Mouse (Mus musculus): ENCODE measurements around the gene Cdk18.
"Not testable (repeated sequence)": the region's sequence is repeated elsewhere in the genome, so short reads cannot be mapped to it uniquely, and the experiment has no call there.

The Cdk18 gene

DNA sequence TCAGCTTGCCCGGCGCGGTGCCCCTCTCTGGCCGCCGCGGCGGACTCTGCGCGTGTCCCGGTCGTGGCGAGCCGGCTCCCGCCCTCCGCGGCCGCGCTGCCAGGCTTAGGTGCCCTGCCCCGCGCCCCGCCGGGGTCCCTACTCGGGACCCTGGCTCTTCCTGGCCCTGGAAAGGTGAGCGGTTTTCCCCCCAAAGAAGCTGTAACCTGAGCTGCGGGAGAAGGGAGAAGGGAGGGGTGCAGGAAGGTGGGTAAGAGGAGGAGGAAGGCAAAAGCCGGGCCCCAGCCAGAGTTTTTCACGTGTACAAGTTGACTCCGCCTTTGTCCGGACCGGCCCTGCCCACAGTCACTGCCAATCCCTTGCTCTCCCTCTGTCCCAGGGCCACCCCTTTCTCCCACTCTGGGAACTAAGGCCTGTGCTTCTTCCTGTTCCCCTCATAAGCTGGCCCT, at the start of gene Cdk18:
Cdk18 (minus strand) TSS at position 269 of the 449 bp plus-strand sequence.
- in situ Hi-C loops (cut with MboI), result no loop called here

DNA sequence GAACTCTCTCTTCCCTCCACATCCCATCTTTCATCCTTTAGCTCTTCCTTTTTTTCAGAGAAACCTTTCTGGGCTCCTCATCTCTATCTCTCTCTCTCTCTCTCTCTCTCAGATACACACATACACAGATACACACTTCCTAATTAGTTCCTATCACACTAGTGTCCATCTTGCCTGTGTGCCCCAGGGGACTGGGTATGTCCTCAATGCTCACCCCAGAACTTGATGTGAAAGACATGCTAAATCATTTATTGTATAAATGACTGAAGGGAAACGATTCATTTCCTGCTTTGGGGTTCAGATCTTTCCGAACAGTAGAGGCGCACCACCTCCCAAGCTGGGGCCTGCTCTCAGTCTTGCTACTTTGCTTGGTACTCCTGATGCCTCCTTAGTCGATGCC, 49.7 kb upstream of the Cdk18 start:
- in situ Hi-C loops (cut with MboI), result no loop called here

DNA sequence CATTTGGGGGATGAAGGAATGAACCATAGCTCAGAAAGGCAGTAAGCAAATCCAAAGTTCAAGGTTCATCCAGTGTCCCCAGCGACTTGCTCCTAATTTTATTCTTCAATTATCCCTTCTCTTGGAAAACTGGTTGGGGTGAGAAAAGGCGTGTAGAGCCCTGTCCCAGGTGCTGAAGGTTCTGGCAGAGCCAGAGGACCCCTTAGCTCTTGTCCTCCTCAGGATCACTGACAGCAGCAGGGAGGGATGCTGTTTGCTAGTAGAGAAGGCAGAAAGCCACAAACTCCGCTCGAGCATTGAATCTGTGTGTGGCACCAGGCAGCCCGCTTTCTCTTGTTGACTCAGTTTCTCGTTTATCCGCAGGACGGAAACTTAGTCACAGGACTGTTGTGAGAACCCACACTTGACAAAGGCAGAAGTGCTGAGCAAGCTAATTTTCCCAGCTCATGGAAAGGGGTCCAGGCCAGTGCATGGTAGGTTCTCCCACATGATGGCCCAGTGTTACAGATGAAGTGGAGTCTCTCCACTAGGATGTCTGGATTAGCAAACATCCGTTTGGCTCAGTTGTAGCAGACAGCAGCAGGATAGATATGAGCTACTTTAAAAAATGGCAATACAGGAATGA, 49.1 kb upstream of the Cdk18 start:
- in situ Hi-C loops (cut with MboI), result no loop called here

DNA sequence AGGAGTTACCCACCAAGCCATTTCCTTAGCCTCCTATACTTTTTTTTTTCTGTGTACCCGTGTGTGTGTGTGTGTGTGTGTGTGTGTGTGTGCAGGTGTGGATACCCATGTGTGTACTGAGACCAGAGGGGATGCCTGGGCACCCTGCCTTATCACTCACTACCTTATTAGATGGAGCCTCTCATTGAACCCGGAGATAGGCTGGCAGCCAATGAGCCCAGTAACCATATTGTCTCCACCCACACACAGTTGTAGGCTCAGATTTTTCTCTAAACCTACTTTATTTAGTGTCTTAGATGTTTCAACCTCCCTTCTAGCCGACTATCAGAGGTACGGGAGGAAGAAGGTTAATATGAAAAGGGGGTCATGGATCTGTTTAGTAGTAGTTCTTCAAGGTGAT, 46.8 kb upstream of the Cdk18 start:
- in situ Hi-C loops (cut with MboI), result no loop called here

DNA sequence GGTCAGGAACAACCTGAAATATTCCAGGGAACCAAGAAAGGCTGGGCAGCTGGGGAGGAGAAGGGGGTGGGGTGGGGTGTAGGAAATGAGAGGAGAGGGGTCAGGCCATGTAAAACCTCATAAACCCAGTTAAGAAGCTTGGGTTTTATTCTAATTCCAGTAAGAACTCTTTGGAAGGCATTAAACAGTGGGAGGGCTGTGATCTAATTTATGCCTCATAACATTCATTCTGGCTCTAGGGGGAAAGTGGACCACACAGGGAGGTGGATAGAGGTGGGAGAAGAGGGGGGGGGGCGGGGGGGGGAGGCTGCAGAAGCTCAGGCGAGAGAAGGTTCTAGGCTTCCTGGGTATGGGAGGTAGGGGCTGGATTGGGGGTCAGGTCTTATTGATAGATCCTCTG, 32.1 kb upstream of the Cdk18 start:
- in situ Hi-C loops (cut with MboI), result no loop called here

DNA sequence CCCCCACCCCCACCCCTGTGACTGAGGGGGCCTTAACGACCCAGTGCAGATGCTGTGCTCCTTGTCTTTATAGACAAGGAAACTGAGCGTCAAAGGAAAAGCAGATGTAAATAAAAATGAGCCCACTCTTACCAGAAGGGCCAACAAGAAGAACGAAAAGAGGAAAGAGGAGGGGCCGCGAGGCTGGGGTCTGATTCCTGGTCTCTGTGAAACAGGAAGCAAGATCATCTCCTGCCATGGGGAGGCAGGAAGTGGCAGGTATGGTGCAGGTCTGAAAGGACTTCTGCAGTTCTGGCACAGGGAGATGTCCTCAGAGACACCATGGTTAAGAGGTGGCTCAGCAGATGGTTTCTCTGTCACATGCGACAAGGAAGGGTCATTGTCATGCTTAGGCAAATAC, 31.2 kb upstream of the Cdk18 start:
- in situ Hi-C loops (cut with MboI), result no loop called here

DNA sequence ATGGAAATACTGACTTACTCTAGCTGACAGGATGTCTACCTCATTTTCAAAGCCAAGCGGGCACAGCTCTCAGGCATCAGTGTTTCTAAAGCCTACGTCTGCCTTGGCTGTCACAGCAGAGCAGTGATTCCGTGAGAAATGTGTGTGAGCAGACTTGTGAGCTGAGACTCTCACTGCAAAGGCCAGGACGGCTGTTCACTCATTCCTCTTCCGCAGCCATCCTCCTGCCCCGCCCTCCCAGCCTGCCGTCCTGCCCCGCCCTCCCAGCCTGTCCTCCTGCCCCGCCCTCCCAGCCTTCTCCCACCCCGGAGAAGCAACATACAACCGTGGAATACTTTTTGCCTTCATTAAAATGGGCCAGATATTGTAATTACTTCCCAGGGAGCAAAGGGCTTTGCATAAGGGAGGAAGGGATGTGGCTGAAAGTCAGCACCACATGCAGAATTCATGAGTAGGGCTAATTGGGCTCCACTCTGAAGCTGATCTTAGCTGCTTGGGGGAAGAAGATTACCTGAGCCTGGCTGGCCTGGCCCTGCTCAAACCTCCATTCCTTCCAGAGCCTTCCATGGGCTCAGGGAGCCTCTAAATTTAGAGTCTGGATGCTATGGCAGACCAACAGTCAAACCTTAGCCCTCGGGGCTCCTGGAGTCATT, 28.8 kb upstream of the Cdk18 start:
- in situ Hi-C loops (cut with MboI), result no loop called here

DNA sequence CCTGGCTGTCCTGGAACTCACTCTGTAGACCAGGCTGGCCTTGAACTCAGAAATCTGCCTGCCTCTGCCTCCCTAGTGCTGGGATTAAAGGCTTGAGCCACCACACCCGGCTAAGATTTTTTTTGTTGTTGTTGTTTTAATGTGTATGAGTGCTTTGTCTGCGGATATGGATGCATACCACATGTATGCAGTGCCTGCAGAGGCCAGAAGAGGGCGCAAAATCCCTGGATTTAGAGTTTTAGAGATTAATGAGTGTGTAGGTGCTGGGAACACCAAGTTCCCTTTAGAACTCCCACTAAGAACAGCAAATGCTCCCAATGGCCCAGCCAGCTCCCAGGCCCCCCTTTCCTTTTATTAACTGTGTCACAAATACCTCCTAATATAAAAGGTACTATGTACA, 26.4 kb upstream of the Cdk18 start:
- in situ Hi-C loops (cut with MboI), result no loop called here

DNA sequence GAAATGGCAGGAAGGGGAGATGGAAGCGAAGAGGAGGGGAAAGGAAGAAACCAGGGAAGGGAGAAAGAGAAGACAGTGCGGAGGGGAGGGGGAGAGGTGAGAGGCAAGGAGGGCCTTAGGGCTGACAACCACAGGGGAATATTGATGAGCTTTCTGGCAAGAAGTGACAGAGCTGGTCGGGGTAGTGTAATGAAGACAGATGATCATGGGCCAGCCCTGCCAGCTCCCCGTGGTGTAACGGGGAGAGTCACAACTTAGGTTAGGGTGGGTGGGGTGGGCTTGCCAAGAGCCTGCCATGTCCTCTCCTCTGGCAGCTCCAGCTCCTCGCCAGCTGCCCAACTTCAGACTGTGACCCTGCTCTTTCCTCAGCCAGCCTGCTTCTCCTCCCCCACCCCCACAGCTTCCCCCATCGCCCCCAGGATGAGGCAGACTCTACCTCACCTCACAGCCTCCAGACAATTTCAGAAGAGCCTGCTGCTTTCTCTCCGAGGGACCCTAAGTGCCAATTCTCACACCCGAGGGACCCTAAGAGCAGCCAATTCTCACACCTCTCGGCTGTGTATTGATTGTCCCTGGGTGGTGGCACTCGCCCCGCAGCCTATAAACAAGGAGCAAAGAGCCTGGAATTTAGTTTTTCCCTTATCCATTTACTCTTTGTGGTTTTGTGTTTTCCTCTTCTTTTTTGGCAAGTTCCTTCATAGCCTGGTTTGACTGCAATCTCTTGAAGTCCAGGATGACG, 25.5 kb upstream of the Cdk18 start:
- in situ Hi-C loops (cut with MboI), result no loop called here

DNA sequence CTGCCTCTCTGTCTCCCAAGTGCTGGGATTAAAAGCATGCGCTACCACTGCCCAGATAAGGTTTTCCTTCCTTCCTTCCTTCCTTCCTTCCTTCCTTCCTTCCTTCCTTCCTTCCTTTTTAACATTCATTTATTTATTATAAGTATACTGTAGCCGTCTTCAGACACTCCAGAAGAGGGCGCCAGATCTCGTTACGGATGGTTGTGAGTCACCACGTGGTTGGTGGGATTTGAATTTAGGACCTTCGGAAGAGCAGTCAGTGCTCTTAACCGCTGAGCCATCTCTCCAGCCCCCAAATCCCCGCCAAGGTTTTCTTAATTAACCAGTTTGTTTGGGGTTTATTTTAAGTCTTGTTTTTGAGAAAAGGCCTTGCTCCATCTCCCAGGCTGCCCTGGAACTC, 23.1 kb upstream of the Cdk18 start:
- in situ Hi-C loops (cut with MboI), result not testable (repeated sequence)

DNA sequence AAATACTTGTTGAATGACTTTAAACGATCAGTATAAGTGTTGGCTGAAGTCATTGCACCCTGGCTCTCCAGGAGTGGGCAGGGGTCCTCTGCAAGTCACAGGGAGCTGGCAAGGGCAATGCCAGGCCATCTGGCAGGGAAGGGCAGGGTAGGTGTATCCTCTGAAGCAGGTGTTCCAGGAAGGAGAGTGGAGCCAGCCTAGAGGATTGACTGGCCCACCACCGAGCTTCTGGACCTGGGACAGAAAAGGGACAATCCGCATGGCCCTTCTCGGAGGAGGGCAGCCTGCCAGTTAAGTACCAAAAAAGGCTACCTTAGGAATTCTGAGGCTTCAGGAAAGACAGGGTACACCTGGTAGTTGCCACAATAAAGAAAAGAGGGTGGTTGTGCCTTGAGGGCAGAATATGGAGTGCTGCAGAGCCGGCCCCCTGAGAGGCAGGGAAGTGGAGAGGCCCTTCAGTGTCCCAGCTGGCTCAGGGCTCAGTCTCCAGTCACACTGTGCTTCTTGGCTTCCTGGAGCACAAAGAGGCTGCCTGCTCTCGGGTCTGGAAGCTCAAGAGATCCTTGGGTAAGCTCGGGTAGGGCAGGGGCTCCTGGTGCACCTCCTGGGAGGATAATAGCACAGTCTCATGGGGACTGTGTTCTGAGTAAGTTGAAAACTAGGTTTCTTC, 21.9 kb upstream of the Cdk18 start:
- in situ Hi-C loops (cut with MboI), result no loop called here

DNA sequence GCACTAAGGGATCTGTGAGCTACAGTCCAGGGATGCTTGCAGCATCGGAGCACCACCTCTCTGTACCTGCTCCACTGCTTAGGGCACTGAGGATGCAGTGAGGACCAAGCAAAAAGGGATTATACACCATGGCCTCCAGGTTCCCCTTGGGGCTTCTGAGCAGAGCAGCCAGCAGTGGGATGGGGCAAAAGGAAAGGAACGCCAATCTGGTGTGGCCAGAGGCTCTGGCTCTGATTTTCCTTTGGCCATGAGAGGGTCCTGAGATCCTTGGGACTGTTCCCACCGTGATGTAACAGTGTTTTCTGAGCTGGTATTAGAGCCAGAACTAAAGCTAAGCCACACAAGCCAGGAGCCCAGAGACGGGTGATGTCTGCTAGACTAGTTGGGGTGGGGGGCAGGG, 20.2 kb upstream of the Cdk18 start:
- in situ Hi-C loops (cut with MboI), result no loop called here

DNA sequence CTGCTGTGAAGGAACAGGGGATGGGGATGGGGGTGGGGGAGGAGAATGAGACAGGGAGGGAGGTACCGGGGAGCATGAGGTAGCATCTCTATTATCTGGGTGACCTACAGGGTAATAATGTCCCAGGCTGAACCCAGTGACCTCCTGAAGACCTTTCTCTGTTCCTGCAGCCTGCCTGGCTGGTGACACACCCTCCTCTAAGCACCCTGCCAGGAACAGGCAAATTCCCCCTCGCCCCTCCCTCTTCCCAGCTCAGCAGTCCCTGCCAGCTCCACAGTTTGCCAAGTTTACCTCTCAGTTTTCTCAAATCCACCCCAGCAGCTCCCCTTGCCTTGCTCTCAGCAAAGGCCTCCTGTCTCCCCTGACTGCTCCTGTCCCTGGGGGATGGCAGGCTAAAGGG, 19.3 kb upstream of the Cdk18 start:
- in situ Hi-C loops (cut with MboI), result no loop called here

DNA sequence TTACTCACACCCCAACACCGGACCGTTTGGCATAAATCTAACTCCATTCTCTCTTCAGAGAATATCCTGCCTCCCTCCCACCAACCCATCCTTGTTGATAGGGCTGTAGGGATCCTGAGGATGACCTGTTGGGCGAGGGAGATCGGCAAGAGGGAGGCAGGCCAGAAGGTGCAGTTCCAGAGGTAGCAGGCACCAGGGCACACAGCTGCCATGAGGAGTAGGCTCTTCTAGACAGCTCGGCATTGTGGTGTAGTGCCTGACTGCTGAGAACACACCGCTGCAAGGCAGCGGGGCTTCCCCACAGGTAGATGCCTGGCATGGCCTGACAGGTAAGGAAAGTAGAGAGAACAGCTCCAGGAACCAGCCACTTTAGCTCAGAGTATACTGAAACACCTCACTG, 18.3 kb upstream of the Cdk18 start:
- in situ Hi-C loops (cut with MboI), result no loop called here

DNA sequence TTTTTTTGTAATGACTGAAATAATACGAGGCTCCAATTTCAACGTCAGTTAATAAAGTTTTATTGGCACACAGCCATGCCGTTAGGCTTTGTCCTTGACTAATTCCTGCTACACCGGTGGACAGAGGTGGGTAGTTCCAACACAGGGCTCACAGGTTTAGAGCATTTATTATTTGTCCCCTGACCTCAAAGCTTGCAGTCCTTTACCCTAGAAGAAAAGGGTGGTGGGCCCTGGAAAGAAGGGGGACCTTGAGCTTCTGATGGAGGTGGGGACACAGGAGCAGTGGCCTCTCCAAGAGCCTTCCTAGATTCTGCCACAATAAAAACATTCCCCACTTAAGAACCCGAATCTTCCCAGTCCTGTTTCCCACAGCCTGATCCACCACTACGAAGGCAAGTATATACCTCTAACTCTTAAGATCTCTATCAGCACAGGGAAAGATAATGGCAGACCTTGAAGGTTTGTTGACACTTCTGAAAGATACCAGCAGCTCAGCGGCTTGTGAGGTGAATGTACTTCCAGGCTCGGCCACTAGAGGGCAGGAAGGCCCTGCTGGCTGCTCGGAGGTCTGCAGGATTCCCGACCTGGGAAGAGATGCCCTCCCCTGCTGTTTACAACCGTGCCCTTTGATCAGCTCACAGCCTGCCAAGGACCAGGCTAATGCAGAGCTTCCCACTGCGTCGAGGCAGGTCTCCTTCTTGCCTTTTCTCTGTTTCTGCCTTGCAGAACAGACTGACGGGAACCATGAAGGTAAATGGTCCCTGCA, 17.7 kb upstream of the Cdk18 start:
- in situ Hi-C loops (cut with MboI), result no loop called here

DNA sequence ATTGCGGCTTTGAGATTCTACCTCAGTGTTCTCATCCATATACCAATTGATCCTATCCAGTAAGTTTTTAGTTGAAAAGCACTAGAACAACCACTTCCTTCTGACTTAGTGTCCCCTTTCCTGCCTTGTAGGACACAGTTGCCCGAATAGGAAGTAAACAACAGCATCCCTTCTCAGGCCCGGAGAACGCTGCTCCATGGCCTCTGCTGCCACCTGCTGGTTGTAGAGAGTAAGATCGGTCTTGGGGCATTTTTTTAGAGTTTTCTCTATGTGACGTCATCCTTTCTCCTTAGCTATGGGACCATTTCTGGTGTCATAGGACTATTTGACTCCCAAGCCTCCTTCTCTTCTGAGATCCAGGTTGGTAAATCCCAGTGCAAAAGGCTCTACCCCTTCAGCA, 16.3 kb upstream of the Cdk18 start:
- in situ Hi-C loops (cut with MboI), result no loop called here

DNA sequence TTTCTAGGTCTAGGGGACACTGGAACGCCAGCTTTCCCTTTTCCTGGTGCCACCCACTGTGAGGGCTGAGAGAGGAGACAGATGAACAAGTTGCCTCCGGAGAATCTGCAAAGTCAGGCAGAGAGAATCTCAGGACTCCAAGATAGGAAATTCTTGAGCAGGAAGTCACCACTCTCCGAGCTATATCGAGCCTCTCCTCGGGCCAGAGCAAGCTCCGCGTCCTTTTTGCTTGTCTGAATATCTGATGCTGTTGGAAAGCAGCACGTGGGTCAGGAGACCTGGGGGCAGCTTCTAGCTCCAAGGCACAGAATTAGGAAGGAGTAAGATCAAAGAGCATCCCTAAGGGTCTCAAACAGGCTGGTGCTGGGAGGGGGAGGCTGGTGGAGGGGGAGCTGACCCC, 14.2 kb upstream of the Cdk18 start:
- in situ Hi-C loops (cut with MboI), result no loop called here

DNA sequence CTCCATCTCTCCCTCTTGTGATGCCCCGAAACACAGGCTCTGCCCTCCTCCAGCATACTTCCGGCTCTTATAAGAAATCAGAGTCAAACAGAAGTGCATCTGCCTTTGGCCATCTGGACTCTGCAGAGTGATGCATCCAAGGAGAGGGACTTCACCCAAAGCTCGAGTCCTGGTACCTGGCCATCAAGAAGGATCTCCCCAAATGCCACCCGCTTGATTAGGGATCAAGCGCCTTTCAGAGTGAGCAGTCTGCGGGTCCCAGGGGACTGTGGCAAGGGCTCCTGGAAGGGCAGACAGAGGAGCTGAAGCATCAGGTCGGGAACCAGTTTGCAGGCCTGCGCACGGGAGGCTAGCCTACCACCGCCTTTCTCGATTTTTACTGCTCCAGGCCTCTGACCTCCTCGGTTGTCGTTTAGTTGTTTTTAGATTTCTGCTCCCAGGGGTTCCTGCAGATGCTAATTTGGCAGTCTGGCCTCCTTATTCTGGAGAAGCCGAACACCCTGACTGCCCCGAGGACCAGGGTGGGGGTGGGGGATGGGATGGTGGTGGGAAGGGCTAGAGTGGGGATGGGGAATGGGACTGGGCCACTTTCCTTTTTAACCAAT, 13.7 kb upstream of the Cdk18 start:
- in situ Hi-C loops (cut with MboI), result no loop called here

DNA sequence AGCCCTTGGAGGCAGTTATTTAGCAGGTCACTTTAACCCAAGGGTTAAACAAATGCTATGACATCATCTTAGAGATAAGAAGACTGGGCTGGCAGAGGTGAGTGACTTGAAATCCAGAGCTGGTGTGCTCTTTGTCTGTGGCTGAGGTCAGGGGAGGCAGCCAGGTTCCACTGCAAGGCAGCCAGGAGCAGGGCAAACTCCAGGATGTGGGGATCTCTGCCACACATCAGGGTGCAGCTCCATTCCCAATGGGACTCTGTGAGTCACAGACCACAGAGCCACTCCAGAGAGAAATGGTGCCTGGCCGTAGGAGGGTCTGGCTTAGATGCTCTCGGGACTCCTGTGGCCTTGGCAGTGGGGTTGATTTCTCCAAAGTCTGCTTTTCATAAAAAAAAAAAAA, 12.4 kb upstream of the Cdk18 start:
- in situ Hi-C loops (cut with MboI), result no loop called here

DNA sequence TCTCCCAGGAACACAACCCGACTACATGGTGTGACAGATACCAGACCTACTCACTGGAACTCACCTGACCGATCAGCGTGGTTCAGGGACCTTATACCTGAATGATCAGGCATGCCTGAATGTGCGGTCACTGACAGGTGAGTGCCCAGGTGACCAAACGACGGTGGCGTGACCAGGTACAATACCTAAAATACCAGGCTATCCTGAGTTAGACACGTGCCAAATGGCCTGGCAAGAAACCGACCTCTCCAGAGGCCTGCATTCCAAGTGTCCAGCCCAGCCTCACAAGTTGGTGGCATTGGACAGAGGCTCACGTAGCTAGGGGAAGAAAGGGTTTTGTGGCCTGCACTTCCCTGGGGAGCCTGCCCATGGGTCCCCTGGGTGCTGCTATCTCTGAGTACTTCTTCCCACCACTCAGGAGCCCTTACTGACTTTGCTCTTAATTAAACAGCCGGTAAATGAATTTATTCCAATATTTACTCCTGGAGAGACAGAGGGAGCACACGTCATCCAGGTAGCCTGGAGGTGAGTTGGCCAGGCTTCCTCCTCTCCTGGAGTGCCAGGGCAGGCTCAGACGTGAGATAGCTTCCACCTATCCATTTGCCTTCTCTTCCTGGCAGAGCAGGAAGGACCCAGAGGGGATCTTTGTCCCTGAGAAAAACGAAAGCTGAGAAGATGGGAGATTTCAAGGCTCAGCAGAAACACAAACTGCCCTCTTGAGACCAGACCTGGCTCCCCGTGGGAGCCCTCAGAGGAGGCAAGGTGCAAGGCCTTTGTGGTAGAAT, 11.5 kb upstream of the Cdk18 start:
- in situ Hi-C loops (cut with MboI), result no loop called here

DNA sequence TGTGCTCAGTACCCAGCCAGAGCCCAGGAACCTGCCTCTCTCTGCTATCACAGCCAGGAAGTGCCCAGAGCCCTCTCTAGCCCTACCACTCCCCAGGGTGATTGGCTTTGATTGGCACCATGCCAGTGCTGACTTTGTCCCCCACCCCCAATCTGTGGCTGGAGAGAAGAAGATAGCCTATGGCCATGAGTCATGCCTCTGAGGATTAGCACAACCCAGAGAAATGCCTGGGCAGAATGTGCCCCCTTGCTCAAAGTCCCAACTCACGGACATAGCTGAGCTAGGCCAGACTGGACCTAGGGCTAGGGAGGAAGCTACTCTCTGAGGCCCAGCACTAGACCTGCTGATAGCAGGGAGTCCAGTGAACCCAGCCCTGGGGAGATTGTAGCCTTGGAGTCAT, 10.7 kb upstream of the Cdk18 start:
- in situ Hi-C loops (cut with MboI), result no loop called here

Measured in mature B cell (primary cell).